Mouse (Mus musculus) stomach, embryonic 14.5 days (tissue): ENCODE measurements around the gene Trpm7. TPM values are rescaled to one million over a fixed set of nuclear protein-coding genes. Genes with fewer than 3 reads are reported as not detected.

Source experiments
- ATAC-seq: fragments of 200-750 bp; cut with Nextera tagmentation; 2 replicates; pipeline ENCODE4 v1.8.0; 2017; ENCODE audit warnings: low read depth, moderate TSS enrichment; ENCODE audit not compliant: insufficient number of reproducible peaks, insufficient read depth, low FRiP score
- H3K27ac ChIP-seq: fragments of 300-500 bp; sonication (generic); 2 replicates; pipeline ENCODE4 v1.5.1; 2014; ENCODE audit warnings: mild to moderate bottlenecking, low read length, moderate library complexity, mixed read lengths
- H3K27me3 ChIP-seq: fragments of 300-500 bp; sonication (generic); 2 replicates; pipeline ENCODE4 v1.6.1; 2014; ENCODE audit warnings: low read length, control low read depth, mixed read lengths; ENCODE audit not compliant: control insufficient read depth, insufficient read depth
- H3K36me3 ChIP-seq: fragments of 300-500 bp; sonication (generic); 2 replicates; pipeline ENCODE4 v1.6.1; 2014; ENCODE audit warnings: mild to moderate bottlenecking, control low read depth, low read length, moderate library complexity, mixed read lengths; ENCODE audit not compliant: control insufficient read depth, insufficient read depth
- H3K4me1 ChIP-seq: fragments of 300-500 bp; sonication (generic); 2 replicates; pipeline ENCODE4 v1.6.1; 2014; ENCODE audit warnings: low read length, control low read depth, mixed read lengths; ENCODE audit not compliant: control insufficient read depth, insufficient read depth
- H3K4me2 ChIP-seq: fragments of 300-500 bp; sonication (generic); replicated peaks from 2 replicates; pipeline ENCODE4 v1.6.1; 2014; ENCODE audit warnings: low read depth, low read length, control low read depth
- H3K4me3 ChIP-seq: fragments of 300-500 bp; sonication (generic); 2 replicates; pipeline ENCODE4 v1.5.1; 2014; ENCODE audit warnings: low read depth, low read length, control low read depth
- H3K9ac ChIP-seq: fragments of 300-500 bp; sonication (generic); replicated peaks from 2 replicates; pipeline ENCODE4 v1.6.1; 2014; ENCODE audit warnings: low read depth, mild to moderate bottlenecking, control low read depth, low read length, moderate library complexity, mixed read lengths
- H3K9me3 ChIP-seq: fragments of 300-500 bp; sonication (generic); 2 replicates; pipeline ENCODE4 v1.6.1; 2016; ENCODE audit warnings: low read depth, low read length, control low read depth; ENCODE audit not compliant: control insufficient read depth
- WGBS: fragments of 180-500 bp; shearing (Covaris S2); extraction: QIAGEN DNeasy Blood & Tissue Kit; methylation state at CpG from one replicate; pipeline ENCODE4 v1.1.7; 2014; 5-methylcytosine and 5-hydroxymethylcytosine counted together
- microRNA-seq: library from miRNA; unstranded; fragments of <30 nt; microRNA quantifications from one replicate; pipeline ENCODE4, GENCODE M21; 2016
- polyA plus RNA-seq: library from polyadenylated mRNA; unstranded; fragments of >200 nt; fragmentation: Nextera tagmentation; extraction: Ambion mirVana; gene quantifications from 2 replicates; pipeline ENCODE4 v1.2.1, GENCODE M21; 2014

Trpm7 gene
- polyA plus RNA-seq, 1 experiment from 2014 or later: 71.1 TPM

- peaks cover 72% of the 10 kb centered on the region for H3K36me3 ChIP-seq
- WGBS: 97% methylated on average over 6 of the region's 6 CpGs
- no peak overlapping the region for H3K4me3 ChIP-seq
- no peaks in the 10 kb centered on the region for H3K27me3 ChIP-seq
- no peak overlapping the region for H3K4me2 ChIP-seq
- no peaks in the 10 kb centered on the region for H3K9me3 ChIP-seq
- no peaks in the 10 kb centered on the region for H3K4me1 ChIP-seq
- ATAC-seq: no peak
- H3K27ac ChIP-seq: no peak overlapping the region
- no peak overlapping the region for H3K9ac ChIP-seq
Observed at GRCm38 (mm10) chr2:126755664-126756063, 120.4 kb downstream of the Trpm7 start.

- no peaks in the 10 kb centered on the region for H3K9me3 ChIP-seq
- H3K27ac ChIP-seq: no peak overlapping the region
- no peak for ATAC-seq
- no peak overlapping the region for H3K9ac ChIP-seq
- H3K36me3 ChIP-seq: peaks cover 43% of the 10 kb centered on the region
- H3K4me2 ChIP-seq: no peak overlapping the region
- no peaks in the 10 kb centered on the region for H3K4me1 ChIP-seq
- no peaks in the 10 kb centered on the region for H3K27me3 ChIP-seq
- WGBS: 90% methylated on average over 5 of the region's 5 CpGs
- H3K4me3 ChIP-seq: no peak overlapping the region
Observed at GRCm38 (mm10) chr2:126743389-126743788, 132.6 kb downstream of the Trpm7 start.

Small RNA genes lying within 50 kb of the gene (microRNA-seq; reads per million reads assigned to microRNA genes)
- gene Mir3473g: 1.0 reads per million

Other genes with a start within 250 kb of the Trpm7 start
- gene Gabpb1, start 199.9 kb downstream of the Trpm7 start, polyA plus RNA-seq: 45.9 and 51.1 TPM in 2 replicates
- 40.3 and 41.8 TPM in 2 replicates for gene Usp8, start 168.9 kb downstream of the Trpm7 start, polyA plus RNA-seq
- 3.7 and 4.1 TPM in 2 replicates for gene Usp50, start 92.8 kb downstream of the Trpm7 start, polyA plus RNA-seq
- 54.9 and 62.0 TPM in 2 replicates for gene Sppl2a, start 57.0 kb upstream of the Trpm7 start, polyA plus RNA-seq
- gene Ap4e1, start 132.5 kb upstream of the Trpm7 start, polyA plus RNA-seq: 9.8 and 11.9 TPM in 2 replicates
- 49.6 and 53.0 TPM in 2 replicates for gene Blvra, start 194.4 kb upstream of the Trpm7 start, polyA plus RNA-seq